Mouse (Mus musculus): ENCODE results near the gene Cbln1. TPM values are rescaled to one million over a fixed set of nuclear protein-coding genes. Genes with fewer than 3 reads are reported as not detected.

The Cbln1 gene
- total RNA-seq (2023) = not detected

DNA sequence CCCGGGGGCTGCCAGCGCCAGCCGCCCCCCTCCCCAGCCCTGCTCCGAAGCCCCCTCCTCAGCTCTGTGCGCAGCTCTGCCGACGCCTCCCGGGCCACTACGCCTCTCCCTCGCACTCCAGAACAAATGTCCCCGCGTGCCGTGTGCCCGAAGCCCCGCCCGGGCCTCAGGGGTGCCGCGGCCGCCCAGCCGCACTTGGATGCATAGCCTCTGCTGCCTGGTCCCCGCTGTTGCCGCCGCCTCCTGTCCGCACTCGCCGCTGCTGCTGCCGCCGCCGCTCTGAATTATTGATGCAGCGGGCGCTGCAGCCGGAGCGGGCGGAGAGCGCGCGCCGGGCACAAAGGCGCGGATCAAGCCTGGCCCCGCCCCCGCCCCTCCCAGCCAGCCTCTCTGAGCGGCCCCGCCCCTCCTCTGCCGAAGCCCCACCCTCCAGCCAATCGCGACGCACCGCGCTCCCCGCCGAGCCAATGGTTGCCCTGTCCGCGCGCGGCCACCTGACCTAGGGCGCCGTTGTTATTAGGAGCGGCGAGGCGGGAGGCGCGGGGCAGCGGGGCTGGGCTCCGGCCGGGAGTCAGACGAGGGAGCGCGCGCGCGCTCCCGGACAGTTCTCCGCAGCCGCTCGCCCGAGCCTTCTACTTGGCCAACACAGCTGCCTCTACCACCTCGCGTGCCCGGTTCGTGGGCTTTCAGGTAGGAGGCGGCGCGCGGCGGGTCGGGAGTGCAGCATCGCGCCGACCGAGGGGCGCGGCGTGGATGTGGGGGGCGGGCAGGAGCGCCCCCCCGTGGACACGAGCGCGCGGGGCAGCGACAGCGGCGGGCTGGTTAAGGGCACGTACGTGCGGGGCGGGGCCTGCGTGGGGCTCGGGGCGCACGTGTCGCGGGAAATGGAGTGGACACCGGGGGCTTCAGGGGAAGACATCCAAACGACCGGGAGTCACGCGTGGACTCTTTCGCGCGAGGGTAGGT, at the start of gene Cbln1:
TSS of gene Cbln1 (minus strand) at position 339 of the 966 bp plus-strand sequence.

Other genes with a start within 250 kb of the Cbln1 start
- gene 4933402J07Rik, start 91.2 kb upstream of the Cbln1 start, total RNA-seq (2023) = not detected